Mouse (Mus musculus) liver, embryonic 14.5 days (tissue): ENCODE data around the gene Lcorl. TPM values are rescaled to one million over a fixed set of nuclear protein-coding genes. Genes with fewer than 3 reads are reported as not detected.
"Not testable (repeated sequence)": the region's sequence is repeated elsewhere in the genome, so short reads cannot be mapped to it uniquely, and the experiment has no call there.

Experiments
- ATAC-seq: fragments of 200-750 bp; cut with Nextera tagmentation; 2 replicates; pipeline ENCODE4 v1.8.0; 2017; ENCODE audit warnings: moderate number of reproducible peaks, mild to moderate bottlenecking, moderate library complexity; ENCODE audit not compliant: insufficient read depth
- DNase-seq, 3 experiments: peaks; one replicate each; pipeline ENCODE4 v3.0.0-alpha.2; 2012 to 2013; ENCODE audit warnings: low read depth in 3 of 3, low spot score in 3 of 3
- H3K27ac ChIP-seq: fragments of 300-500 bp; sonication (generic); 2 replicates; pipeline ENCODE4 v1.5.1; 2014; ENCODE audit warnings: moderate library complexity, mild to moderate bottlenecking, control low read depth, inconsistent platforms
- H3K27me3 ChIP-seq: fragments of 300-500 bp; sonication (generic); 2 replicates; pipeline ENCODE4 v1.6.1; 2014; ENCODE audit warnings: mild to moderate bottlenecking, low read length, moderate library complexity; ENCODE audit not compliant: control insufficient read depth, insufficient read depth
- H3K36me3 ChIP-seq: fragments of 300-500 bp; sonication (generic); replicated peaks from 2 replicates; pipeline ENCODE4 v1.6.1; 2014; ENCODE audit warnings: low read depth; ENCODE audit not compliant: control insufficient read depth, insufficient read depth
- H3K4me1 ChIP-seq, 2 experiments: fragments of 200-500 bp in 1 of 2; fragments of 300-500 bp in 1 of 2; sonication (generic) in 1 of 2; replicated peaks; 2 replicates each; pipeline ENCODE4 v1.6.1; 2012 to 2014; ENCODE audit warnings: antibody characterized with exemption in 1 of 2, inconsistent platforms in 1 of 2, low read length in 1 of 2; ENCODE audit not compliant: control insufficient read depth in 2 of 2, insufficient read depth in 2 of 2
- H3K4me2 ChIP-seq: fragments of 300-500 bp; sonication (generic); 2 replicates; pipeline ENCODE4 v1.6.1; 2014; ENCODE audit warnings: low read depth, mild to moderate bottlenecking, control low read depth, moderate library complexity
- H3K4me3 ChIP-seq, 2 experiments: fragments of 200-500 bp in 1 of 2; fragments of 300-500 bp in 1 of 2; sonication (generic) in 1 of 2; 2 replicates each; pipeline ENCODE4 v1.5.1; 2012 to 2014; ENCODE audit warnings: low read depth in 2 of 2, low read length in 2 of 2, mild to moderate bottlenecking in 2 of 2, control low read depth in 1 of 2, inconsistent platforms in 1 of 2, moderate library complexity in 1 of 2; ENCODE audit not compliant: insufficient read depth in 1 of 2
- H3K9ac ChIP-seq: fragments of 300-500 bp; sonication (generic); replicated peaks from 2 replicates; pipeline ENCODE4 v1.6.1; 2014; ENCODE audit warnings: mild to moderate bottlenecking, control low read depth, moderate library complexity
- H3K9me3 ChIP-seq: fragments of 300-500 bp; sonication (generic); 2 replicates; pipeline ENCODE4 v1.6.1; 2016; ENCODE audit warnings: low read length, mixed read lengths; ENCODE audit not compliant: control insufficient read depth
- CTCF ChIP-seq: IDR thresholded peaks from 2 replicates; pipeline ENCODE4 v1.5.1; 2016; ENCODE audit warnings: antibody characterized with exemption, low read depth, control low read depth
- EP300 ChIP-seq: IDR thresholded peaks from 2 replicates; pipeline ENCODE4 v1.6.1; 2016; ENCODE audit warnings: antibody characterized with exemption, low read depth
- WGBS: fragments of 180-500 bp; shearing (Covaris S2); extraction: QIAGEN DNeasy Blood & Tissue Kit; methylation state at CpG from one replicate; pipeline ENCODE4 v1.1.7; 2014; ENCODE audit not compliant: insufficient replicate concordance; 5-methylcytosine and 5-hydroxymethylcytosine counted together
- polyA plus RNA-seq, 2 experiments: library from polyadenylated mRNA; depleted of rRNA in 1 of 2; stranded (reverse) in 1 of 2; unstranded in 1 of 2; fragments of >200 nt; fragmentation: Nextera tagmentation in 1 of 2; extraction: Ambion mirVana in 1 of 2; gene quantifications; 2 replicates each; pipeline versions ENCODE4 v1.2.1 to v1.2.3; 2012 to 2014

The Lcorl gene
- polyA plus RNA-seq, 2 experiments = 1.9 to 5.8 TPM

DNA sequence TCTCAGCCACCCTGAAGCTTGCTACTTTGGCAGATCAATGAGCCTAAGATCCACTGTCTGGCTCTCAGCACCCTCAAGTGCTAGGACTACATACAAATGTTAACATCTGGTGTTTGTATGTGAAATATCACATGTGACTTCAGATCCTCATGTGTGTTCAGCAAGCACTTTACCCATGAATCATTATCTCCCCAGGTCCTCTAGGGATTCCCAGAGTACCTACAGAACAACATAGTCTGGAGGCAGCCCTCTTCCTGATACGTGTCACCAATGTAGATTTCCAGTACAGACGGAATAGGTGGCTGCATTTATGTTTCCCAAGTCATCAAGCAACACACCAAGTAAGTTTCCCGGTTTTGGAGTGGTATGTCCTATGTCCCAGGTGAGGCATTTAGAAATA lies 188.6 kb downstream of the Lcorl start:
- Histone ChIP-seq H3K36me3 (peaks cover 5% of the 10 kb centered on the region), H3K4me1 (peaks cover 0 to 5% of the 10 kb centered on the region in 2 experiments; a peak in 2 of 4 replicates), H3K27me3 (no peaks in the 10 kb centered on the region), H3K9me3 (no peaks in the 10 kb centered on the region), H3K27ac (peak overlapping the region; percentile 58), H3K4me2 (peak overlapping the region; percentile 86), H3K9ac (peak overlapping the region; percentile 73), H3K4me3 (peak overlapping the region; percentile 83 to 90)
- TF ChIP-seq EP300 = no peak
- no peak for TF ChIP-seq CTCF
- ATAC-seq (no peak), DNase-seq (peak in 1 of 3 experiments; percentile 35)
- WGBS = 0% methylated on average over 3 of the region's 3 CpGs

DNA sequence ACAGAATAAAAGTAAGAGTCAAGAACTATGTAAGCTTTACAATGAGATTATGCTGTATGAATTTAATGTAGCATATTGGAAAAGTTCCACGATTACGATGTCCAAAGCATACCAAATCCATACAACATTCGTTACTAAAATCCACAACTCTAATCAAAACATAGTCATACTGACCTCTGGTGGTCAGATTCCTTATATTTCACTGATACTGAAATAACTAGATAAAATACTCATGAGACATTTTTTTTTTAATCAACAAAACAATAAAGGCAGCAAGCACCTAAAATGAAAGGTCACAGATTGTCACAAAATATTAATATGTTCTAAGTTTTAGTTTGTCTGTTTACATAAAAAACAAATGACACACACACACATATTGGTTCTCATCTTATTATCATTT lies 189.1 kb downstream of the Lcorl start:
- H3K27ac ChIP-seq = no peak overlapping the region
- H3K36me3 ChIP-seq = peaks cover 5% of the 10 kb centered on the region
- DNase-seq = peak in 2 of 3 experiments; percentile 44 to 59
- no peaks in the 10 kb centered on the region for H3K9me3 ChIP-seq
- WGBS = 23% methylated on average over 3 of the region's 3 CpGs
- no peak for ATAC-seq
- peak overlapping the region; percentile 83 to 90; a peak in 3 of 4 replicates for H3K4me3 ChIP-seq
- H3K9ac ChIP-seq = no peak overlapping the region
- peak overlapping the region; percentile 86 for H3K4me2 ChIP-seq
- no peak for TF ChIP-seq EP300
- TF ChIP-seq CTCF = peak; percentile 48; the same call in 1 of the 2 replicates
- H3K27me3 ChIP-seq = no peaks in the 10 kb centered on the region
- peaks cover 0 to 5% of the 10 kb centered on the region in 2 experiments; a peak in 2 of 4 replicates for H3K4me1 ChIP-seq

DNA sequence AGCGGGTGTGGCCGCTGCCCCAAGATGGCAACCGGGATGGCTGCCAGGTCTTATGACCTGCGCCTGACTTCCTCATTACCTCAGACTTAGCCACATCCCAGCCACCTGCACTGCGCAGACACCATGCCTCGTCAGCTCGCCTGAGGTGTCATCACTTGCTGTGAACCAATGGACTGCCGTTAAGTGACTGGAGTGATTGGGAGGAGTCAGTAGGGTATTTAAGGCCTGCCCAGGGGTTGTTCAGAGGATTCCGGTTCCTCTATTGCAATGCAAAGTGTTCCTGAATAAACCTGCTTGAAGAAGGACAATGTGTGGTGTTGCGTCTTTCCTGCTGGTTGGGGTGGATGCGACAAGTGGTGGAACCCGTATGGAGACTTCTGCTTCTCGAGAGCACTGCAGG lies 199.0 kb downstream of the Lcorl start:
- H3K9me3 ChIP-seq, DNase-seq, H3K4me2 ChIP-seq, H3K27me3 ChIP-seq, H3K4me3 ChIP-seq, H3K27ac ChIP-seq, H3K4me1 ChIP-seq, H3K36me3 ChIP-seq, H3K9ac ChIP-seq, ATAC-seq: not testable (repeated sequence)
- 84% methylated on average over 13 of the region's 13 CpGs for WGBS

DNA sequence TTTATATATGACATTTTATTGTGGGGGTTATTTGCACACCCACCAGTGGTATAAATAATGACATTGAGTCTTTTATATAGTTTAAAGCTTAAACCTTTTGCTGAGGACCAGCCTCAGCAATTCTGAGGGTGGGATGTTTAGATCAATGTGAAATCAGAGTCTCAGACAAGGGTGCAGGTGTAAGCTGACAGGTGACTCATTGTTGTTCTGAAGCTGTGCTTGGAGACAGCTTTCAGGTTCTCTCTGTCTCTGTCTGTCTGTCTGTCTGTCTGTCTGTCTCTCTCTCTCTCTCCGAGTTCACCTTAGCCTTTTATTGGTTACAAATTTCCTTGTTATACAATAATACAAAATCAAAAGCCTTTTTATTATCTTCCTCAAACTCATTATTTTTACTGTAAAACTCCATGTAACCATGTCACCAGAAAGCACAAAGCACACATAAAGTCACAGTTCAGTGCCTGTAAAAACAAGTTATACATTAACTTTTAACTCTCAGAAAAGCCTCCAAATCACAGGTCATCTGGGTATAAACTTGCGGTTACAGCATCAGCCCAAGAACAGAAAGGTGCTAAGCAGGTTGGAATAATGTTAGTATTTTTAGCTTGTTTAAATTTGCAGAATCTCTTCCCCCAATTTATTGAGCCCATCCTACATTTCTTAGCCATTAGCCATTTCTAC lies 206.2 kb downstream of the Lcorl start:
- H3K9me3 ChIP-seq = no peaks in the 10 kb centered on the region
- H3K27me3 ChIP-seq = no peaks in the 10 kb centered on the region
- no peak overlapping the region for H3K4me2 ChIP-seq
- 62% methylated on average over 2 of the region's 2 CpGs for WGBS
- no peak for DNase-seq
- no peak overlapping the region for H3K27ac ChIP-seq
- H3K4me3 ChIP-seq = no peak overlapping the region
- no peak for ATAC-seq
- no peaks in the 10 kb centered on the region for H3K36me3 ChIP-seq
- H3K9ac ChIP-seq = no peak overlapping the region
- no peaks in the 10 kb centered on the region for H3K4me1 ChIP-seq
- TF ChIP-seq EP300 (no peak), CTCF (no peak)

Other genes with a start within 250 kb of the Lcorl start
- gene Fam184b, start 218.0 kb downstream of the Lcorl start, polyA plus RNA-seq (2012; rRNA removed) = 0.04 TPM in 2 replicates
- gene Fam184b, start 218.0 kb downstream of the Lcorl start, polyA plus RNA-seq (2014; fragmentation: Nextera tagmentation; extraction: Ambion mirVana) = 0.09 TPM in 1 of 2 replicates, not detected in the other
- 12.5 and 28.2 TPM in 2 replicates for gene Ncapg, start 187.7 kb downstream of the Lcorl start, polyA plus RNA-seq (2012; rRNA removed)
- gene Ncapg, start 187.7 kb downstream of the Lcorl start, polyA plus RNA-seq (2014; fragmentation: Nextera tagmentation; extraction: Ambion mirVana) = 57.4 and 60.6 TPM in 2 replicates